Mouse (Mus musculus): ENCODE results near the gene Aldh5a1. TPM values are rescaled to one million over a fixed set of nuclear protein-coding genes. Genes with fewer than 3 reads are reported as not detected.

The Aldh5a1 gene
- polyA plus RNA-seq, 1 experiment from 2014 or later: 9.6 TPM

Other genes with a start within 250 kb of the Aldh5a1 start
- gene Armh2, start 196.4 kb downstream of the Aldh5a1 start, polyA plus RNA-seq (2015; fragmentation: Nextera tagmentation; extraction: Ambion mirVana): not detected in 2 replicates
- gene Gmnn, start 175.7 kb downstream of the Aldh5a1 start, polyA plus RNA-seq (2015; fragmentation: Nextera tagmentation; extraction: Ambion mirVana): 106 and 115 TPM in 2 replicates
- gene BC005537, start 136.0 kb downstream of the Aldh5a1 start, polyA plus RNA-seq (2015; fragmentation: Nextera tagmentation; extraction: Ambion mirVana): 12.4 and 13.2 TPM in 2 replicates
- 162 and 165 TPM in 2 replicates for gene Acot13, start 106.1 kb downstream of the Aldh5a1 start, polyA plus RNA-seq (2015; fragmentation: Nextera tagmentation; extraction: Ambion mirVana)
- gene Tdp2, start 106.0 kb downstream of the Aldh5a1 start, polyA plus RNA-seq (2015; fragmentation: Nextera tagmentation; extraction: Ambion mirVana): 55.9 and 65.0 TPM in 2 replicates
- gene D130043K22Rik, start 92.5 kb downstream of the Aldh5a1 start, polyA plus RNA-seq (2015; fragmentation: Nextera tagmentation; extraction: Ambion mirVana): 1.2 and 1.3 TPM in 2 replicates
- gene Gpld1, start 5.5 kb upstream of the Aldh5a1 start, polyA plus RNA-seq (2015; fragmentation: Nextera tagmentation; extraction: Ambion mirVana): 2.0 and 3.1 TPM in 2 replicates
- 15.6 and 17.4 TPM in 2 replicates for gene Mrs2, start 82.7 kb upstream of the Aldh5a1 start, polyA plus RNA-seq (2015; fragmentation: Nextera tagmentation; extraction: Ambion mirVana)
- gene Dcdc2a, start 118.3 kb upstream of the Aldh5a1 start, polyA plus RNA-seq (2015; fragmentation: Nextera tagmentation; extraction: Ambion mirVana): 0.96 and 1.8 TPM in 2 replicates

All from intestine, embryonic 15.5 days (tissue).